Mouse (Mus musculus) cerebellum, postnatal 14 days (tissue): ENCODE data around the gene Eepd1.

ENCODE experiments used
- DNase-seq, 2 experiments: peaks; one replicate each; pipeline ENCODE4 v3.0.0; 2021; ENCODE audit warnings: mixed read lengths in 2 of 2

Gene Eepd1

GRCm38 (mm10) chr9:25489221-25489960, 8.0 kb downstream of the Eepd1 start:
- DNase-seq, result peak in 1 of 2 experiments; percentile 6

- DNase-seq, result peak in 1 of 2 experiments; percentile 20
These were observed 9.2 kb downstream of the Eepd1 start for GRCm38 (mm10) chr9:25490278-25491145.

GRCm38 (mm10) chr9:25493918-25494317, 12.6 kb downstream of the Eepd1 start:
- peak in 1 of 2 experiments; percentile 9 for DNase-seq

- DNase-seq, result peak in 1 of 2 experiments; percentile 18
These were observed 14.3 kb downstream of the Eepd1 start for GRCm38 (mm10) chr9:25495601-25496000.

GRCm38 (mm10) chr9:25496196-25496595, 14.8 kb downstream of the Eepd1 start:
- peak in 1 of 2 experiments; percentile 4 for DNase-seq

GRCm38 (mm10) chr9:25496703-25497102, 15.4 kb downstream of the Eepd1 start:
- DNase-seq, result no peak

GRCm38 (mm10) chr9:25498770-25499169, 17.4 kb downstream of the Eepd1 start:
- DNase-seq, result no peak

- no peak for DNase-seq
These were observed 18.0 kb downstream of the Eepd1 start for GRCm38 (mm10) chr9:25499306-25499705.

GRCm38 (mm10) chr9:25500031-25500430, 18.7 kb downstream of the Eepd1 start:
- no peak for DNase-seq

- no peak for DNase-seq
These were observed 27.5 kb downstream of the Eepd1 start for GRCm38 (mm10) chr9:25508825-25509224.

GRCm38 (mm10) chr9:25510572-25510971, 29.2 kb downstream of the Eepd1 start:
- no peak for DNase-seq

GRCm38 (mm10) chr9:25513050-25513449, 31.7 kb downstream of the Eepd1 start:
- DNase-seq, result peak; percentile 78 to 81

- peak; percentile 65 to 81 for DNase-seq
These were observed 32.2 kb downstream of the Eepd1 start for GRCm38 (mm10) chr9:25513556-25513955.

GRCm38 (mm10) chr9:25516640-25517039, 35.3 kb downstream of the Eepd1 start:
- no peak for DNase-seq

GRCm38 (mm10) chr9:25517982-25518381, 36.6 kb downstream of the Eepd1 start:
- DNase-seq, result no peak

GRCm38 (mm10) chr9:25519193-25519592, 37.8 kb downstream of the Eepd1 start:
- DNase-seq, result peak; percentile 63 to 69

- peak; percentile 60 to 61 for DNase-seq
These were observed 39.5 kb downstream of the Eepd1 start for GRCm38 (mm10) chr9:25520826-25521225.

- DNase-seq, result no peak
These were observed 40.5 kb downstream of the Eepd1 start for GRCm38 (mm10) chr9:25521825-25522224.

- DNase-seq, result no peak
These were observed 45.2 kb downstream of the Eepd1 start for GRCm38 (mm10) chr9:25526516-25526915.

- DNase-seq, result no peak
These were observed 45.6 kb downstream of the Eepd1 start for GRCm38 (mm10) chr9:25526927-25527337.

GRCm38 (mm10) chr9:25527359-25528038, 46.2 kb downstream of the Eepd1 start:
- no peak for DNase-seq

- DNase-seq, result no peak
These were observed 50.3 kb downstream of the Eepd1 start for GRCm38 (mm10) chr9:25531627-25532026.

- DNase-seq, result no peak
These were observed 50.8 kb downstream of the Eepd1 start for GRCm38 (mm10) chr9:25532105-25532504.
